Mouse (Mus musculus) MEL (cell line): ENCODE results near the gene Gm49027. TPM values are rescaled to one million over a fixed set of nuclear protein-coding genes. Genes with fewer than 3 reads are reported as not detected.

Experiments used
- DNase-seq: peaks from one replicate; pipeline ENCODE4 v3.0.0; 2011; ENCODE audit warnings: low read depth, low spot score
- H3K27ac ChIP-seq: 2 replicates; pipeline ENCODE4 v1.5.1; 2012; ENCODE audit warnings: low read depth, mild to moderate bottlenecking, control low read depth, low read length, moderate library complexity; ENCODE audit not compliant: control insufficient read depth
- H3K27me3 ChIP-seq, 2 experiments: fragments of 150-350 bp in 1 of 2; sonication (generic) in 1 of 2; 2 replicates each; pipeline ENCODE4 v1.6.1; 2012; ENCODE audit warnings: low read length in 2 of 2, mild to moderate bottlenecking in 2 of 2, improper control_type of control experiment in 1 of 2, moderate library complexity in 1 of 2; ENCODE audit not compliant: insufficient read depth in 2 of 2, control insufficient read depth in 1 of 2
- H3K36me3 ChIP-seq, 2 experiments: 2 replicates each; pipeline ENCODE4 v1.6.1; 2012 to 2014; ENCODE audit warnings: low read length in 2 of 2, improper control_type of control experiment in 1 of 2, inconsistent platforms in 1 of 2, mild to moderate bottlenecking in 1 of 2; ENCODE audit not compliant: insufficient read depth in 2 of 2, control insufficient read depth in 1 of 2
- H3K4me1 ChIP-seq, 2 experiments: fragments of 150-350 bp in 1 of 2; sonication (generic) in 1 of 2; 2 replicates each; pipeline ENCODE4 v1.6.1; 2012; ENCODE audit warnings: low read length in 2 of 2, improper control_type of control experiment in 1 of 2, mild to moderate bottlenecking in 1 of 2; ENCODE audit not compliant: insufficient read depth in 2 of 2, control insufficient read depth in 1 of 2
- H3K4me3 ChIP-seq, 2 experiments: fragments of 150-350 bp in 1 of 2; sonication (generic) in 1 of 2; 2 replicates each; pipeline ENCODE4 v1.5.1; 2012; ENCODE audit warnings: low read depth in 2 of 2, low read length in 2 of 2, mild to moderate bottlenecking in 2 of 2, moderate library complexity in 2 of 2, control low read depth in 1 of 2, improper control_type of control experiment in 1 of 2; ENCODE audit not compliant: control insufficient read depth in 1 of 2, insufficient read depth in 1 of 2
- H3K79me2 ChIP-seq: 2 replicates; pipeline ENCODE4 v1.6.1; 2012; ENCODE audit warnings: mild to moderate bottlenecking, low read length, moderate library complexity; ENCODE audit not compliant: control insufficient read depth, poor library complexity, insufficient read depth
- H3K9ac ChIP-seq: 2 replicates; pipeline ENCODE4 v1.6.1; 2012; ENCODE audit warnings: low read depth, mild to moderate bottlenecking, control low read depth, low read length, moderate library complexity; ENCODE audit not compliant: control insufficient read depth, poor library complexity, severe bottlenecking
- H3K9me3 ChIP-seq: fragments of 150-350 bp; sonication (generic); replicated peaks from 2 replicates; pipeline ENCODE4 v1.6.1; 2012; ENCODE audit warnings: mild to moderate bottlenecking, low read length, improper control_type of control experiment, moderate library complexity; ENCODE audit not compliant: insufficient read depth
- BHLHE40 ChIP-seq: IDR thresholded peaks from 2 replicates; pipeline ENCODE4 v1.6.1; 2012; ENCODE audit warnings: low read depth, mild to moderate bottlenecking, inconsistent platforms, low read length, improper control_type of control experiment, borderline replicate concordance
- CHD1 ChIP-seq: IDR thresholded peaks from 2 replicates; pipeline ENCODE4 v1.6.1; 2012; ENCODE audit warnings: low read depth, mild to moderate bottlenecking, inconsistent platforms, low read length, improper control_type of control experiment
- CTCF ChIP-seq, 3 experiments: IDR thresholded peaks in 2 of 3; conservative IDR thresholded peaks in 1 of 3; 2 replicates each; pipeline ENCODE4 v1.5.1; 2011 to 2012; ENCODE audit warnings: low read length in 3 of 3, low read depth in 2 of 3, mild to moderate bottlenecking in 2 of 3, improper control_type of control experiment in 1 of 3, inconsistent platforms in 1 of 3, mixed read lengths in 1 of 3, moderate library complexity in 1 of 3; ENCODE audit not compliant: control insufficient read depth in 1 of 3, insufficient read depth in 1 of 3, poor library complexity in 1 of 3, severe bottlenecking in 1 of 3
- ELF1 ChIP-seq: IDR thresholded peaks from 2 replicates; pipeline ENCODE4 v1.6.1; 2014; ENCODE audit warnings: low read depth, mild to moderate bottlenecking, inconsistent platforms, low read length, improper control_type of control experiment, moderate library complexity
- JUND ChIP-seq: IDR thresholded peaks from 2 replicates; pipeline ENCODE4 v1.6.1; 2011; ENCODE audit warnings: low read depth, mild to moderate bottlenecking, improper control_type of control experiment, low read length
- KAT2A ChIP-seq: conservative IDR thresholded peaks from 2 replicates; pipeline ENCODE4 v1.6.1; 2012; ENCODE audit warnings: low read depth, low read length, improper control_type of control experiment, inconsistent platforms
- MXI1 ChIP-seq: IDR thresholded peaks from 2 replicates; pipeline ENCODE4 v1.6.1; 2011; ENCODE audit warnings: mild to moderate bottlenecking, low read depth, low read length, improper control_type of control experiment
- MYC ChIP-seq: IDR thresholded peaks from 2 replicates; pipeline ENCODE4 v1.6.1; 2011; ENCODE audit warnings: low read depth, mild to moderate bottlenecking, low read length, improper control_type of control experiment, moderate library complexity
- NELFE ChIP-seq: IDR thresholded peaks from 2 replicates; pipeline ENCODE4 v1.6.1; 2011; ENCODE audit warnings: low read depth, low read length, improper control_type of control experiment
- NRF1 ChIP-seq: IDR thresholded peaks from 2 replicates; pipeline ENCODE4 v1.6.1; 2014; ENCODE audit warnings: low read depth, mild to moderate bottlenecking, inconsistent platforms, low read length, improper control_type of control experiment, moderate library complexity; ENCODE audit not compliant: poor library complexity, insufficient read depth, severe bottlenecking
- POLR2A ChIP-seq, 2 experiments: IDR thresholded peaks; 2 replicates each; pipeline ENCODE4 v1.6.1; 2011 to 2012; ENCODE audit warnings: low read length in 2 of 2, mild to moderate bottlenecking in 2 of 2, control low read depth in 1 of 2, improper control_type of control experiment in 1 of 2, low read depth in 1 of 2, moderate library complexity in 1 of 2; ENCODE audit not compliant: control insufficient read depth in 1 of 2, insufficient read depth in 1 of 2, poor library complexity in 1 of 2
- POLR2AphosphoS5 ChIP-seq: IDR thresholded peaks from 2 replicates; pipeline ENCODE4 v1.6.1; 2012; ENCODE audit warnings: low read depth, borderline replicate concordance, mild to moderate bottlenecking, inconsistent platforms, low read length, moderate library complexity, mixed read lengths
- RCOR1 ChIP-seq: IDR thresholded peaks from 2 replicates; pipeline ENCODE4 v1.6.1; 2012; ENCODE audit warnings: low read depth, mild to moderate bottlenecking, inconsistent platforms, low read length, improper control_type of control experiment
- SIN3A ChIP-seq: IDR thresholded peaks from 2 replicates; pipeline ENCODE4 v1.6.1; 2012; ENCODE audit warnings: low read length, improper control_type of control experiment, inconsistent platforms
- TAL1 ChIP-seq: IDR thresholded peaks from 2 replicates; pipeline ENCODE4 v1.6.1; 2012; ENCODE audit warnings: mild to moderate bottlenecking, inconsistent platforms, low read length, moderate library complexity, mixed read lengths
- TBP ChIP-seq: IDR thresholded peaks from 2 replicates; pipeline ENCODE4 v1.8.0; 2011; ENCODE audit warnings: low read depth, low read length, improper control_type of control experiment
- TCF12 ChIP-seq: IDR thresholded peaks from 2 replicates; pipeline ENCODE4 v1.6.1; 2014; ENCODE audit warnings: low read depth, mild to moderate bottlenecking, inconsistent platforms, low read length, improper control_type of control experiment, moderate library complexity
- UBTF ChIP-seq: IDR thresholded peaks from 2 replicates; pipeline ENCODE4 v1.6.1; 2012; ENCODE audit warnings: low read depth, mild to moderate bottlenecking, inconsistent platforms, low read length, improper control_type of control experiment, moderate library complexity, borderline replicate concordance; ENCODE audit not compliant: insufficient read depth
- ZMIZ1 ChIP-seq: IDR thresholded peaks from 2 replicates; pipeline ENCODE4 v1.6.1; 2012; ENCODE audit warnings: low read depth, mild to moderate bottlenecking, inconsistent platforms, low read length, improper control_type of control experiment, moderate library complexity
- ZNF384 ChIP-seq: IDR thresholded peaks from 2 replicates; pipeline ENCODE4 v1.6.1; 2012; ENCODE audit warnings: low read depth, mild to moderate bottlenecking, inconsistent platforms, low read length, improper control_type of control experiment
- polyA plus RNA-seq, 2 experiments: library from polyadenylated mRNA; stranded (reverse) in 1 of 2; unstranded in 1 of 2; fragments of >175 nt in 1 of 2; fragments of >200 nt in 1 of 2; gene quantifications; 2 replicates each; pipeline versions ENCODE4 v1.2.1 to v1.2.4; 2012; ENCODE audit warnings: low replicate concordance in 2 of 2, low read depth in 1 of 2; ENCODE audit not compliant: insufficient read length in 2 of 2, insufficient read depth in 1 of 2, missing spikeins in 1 of 2
- total RNA-seq: library from RNA; depleted of rRNA; stranded (reverse); fragments of 300-350 nt; gene quantifications from 2 replicates; pipeline ENCODE4 v1.2.3, GENCODE M21; 2012

The Gm49027 gene
- total and polyA plus RNA-seq, 3 experiments = 0.53 to 0.54 TPM; not detected in 1

DNA sequence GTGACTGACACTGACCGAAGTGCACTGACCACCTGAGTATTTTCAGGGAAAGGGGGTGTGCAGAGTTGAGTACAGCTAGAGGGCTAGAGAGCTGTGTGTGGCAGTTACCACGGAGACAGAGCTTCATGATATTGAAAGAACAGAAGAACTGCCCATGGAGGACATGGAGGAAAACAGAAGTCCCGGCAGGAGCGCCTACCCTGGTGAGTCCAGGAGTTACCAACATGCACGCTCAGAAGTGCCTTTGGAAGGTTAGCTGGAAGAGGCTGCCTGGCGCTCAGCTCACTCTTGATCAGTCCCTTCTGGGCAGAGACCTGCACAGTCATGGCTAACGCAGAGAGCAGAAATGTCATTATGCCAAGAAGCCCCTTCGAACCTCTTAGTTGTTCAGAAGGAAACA, 4.8 kb upstream of the Gm49027 start:
- Histone ChIP-seq H3K4me1 (no peaks in the 10 kb centered on the region), H3K36me3 (peaks cover 0 to under 1% of the 10 kb centered on the region in 2 experiments; a peak in 1 of 4 replicates), H3K9me3 (no peaks in the 10 kb centered on the region), H3K27ac (no peak overlapping the region), H3K27me3 (no peaks in the 10 kb centered on the region), H3K4me3 (no peak overlapping the region), H3K9ac (no peak overlapping the region), H3K79me2 (no peaks in the 10 kb centered on the region)
- no peak for DNase-seq
- TF ChIP-seq TCF12 (no peak), MXI1 (no peak), TAL1 (no peak), NRF1 (no peak), BHLHE40 (no peak), UBTF (no peak), TBP (no peak), POLR2AphosphoS5 (no peak), SIN3A (no peak)
- TF ChIP-seq, all 39 proteins: peak for 0

DNA sequence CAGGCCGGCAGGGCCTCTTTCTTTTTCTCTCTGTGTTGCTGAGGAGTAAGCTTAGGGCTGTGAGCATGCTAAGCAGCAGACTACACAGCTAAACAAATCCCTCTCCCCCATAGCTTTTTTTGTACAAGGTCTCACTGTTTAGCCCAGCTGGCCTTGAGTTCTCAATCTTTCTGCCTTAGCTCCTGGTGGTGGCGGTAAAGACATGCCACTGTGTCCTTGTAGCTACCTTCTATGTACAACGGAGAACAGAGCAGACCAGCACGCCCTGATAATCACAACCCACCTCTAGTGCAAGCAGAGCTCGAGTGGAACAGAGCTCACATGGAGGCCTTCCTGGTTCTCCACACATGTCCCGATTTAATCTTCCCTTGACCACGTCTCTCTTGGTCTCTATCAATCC, 3.4 kb upstream of the Gm49027 start:
- Histone ChIP-seq H3K4me3 (no peak overlapping the region), H3K27me3 (no peaks in the 10 kb centered on the region), H3K9me3 (no peaks in the 10 kb centered on the region), H3K4me1 (peaks cover 3 to 5% of the 10 kb centered on the region in 2 experiments; a peak in 3 of 4 replicates), H3K36me3 (peaks cover 0 to 4% of the 10 kb centered on the region in 2 experiments; a peak in 3 of 4 replicates), H3K9ac (no peak overlapping the region), H3K79me2 (peaks cover 2% of the 10 kb centered on the region; the same call in 1 of the 2 replicates), H3K27ac (no peak overlapping the region)
- TF ChIP-seq POLR2AphosphoS5 = no peak
- TF ChIP-seq CHD1 = no peak
- no peak for DNase-seq

DNA sequence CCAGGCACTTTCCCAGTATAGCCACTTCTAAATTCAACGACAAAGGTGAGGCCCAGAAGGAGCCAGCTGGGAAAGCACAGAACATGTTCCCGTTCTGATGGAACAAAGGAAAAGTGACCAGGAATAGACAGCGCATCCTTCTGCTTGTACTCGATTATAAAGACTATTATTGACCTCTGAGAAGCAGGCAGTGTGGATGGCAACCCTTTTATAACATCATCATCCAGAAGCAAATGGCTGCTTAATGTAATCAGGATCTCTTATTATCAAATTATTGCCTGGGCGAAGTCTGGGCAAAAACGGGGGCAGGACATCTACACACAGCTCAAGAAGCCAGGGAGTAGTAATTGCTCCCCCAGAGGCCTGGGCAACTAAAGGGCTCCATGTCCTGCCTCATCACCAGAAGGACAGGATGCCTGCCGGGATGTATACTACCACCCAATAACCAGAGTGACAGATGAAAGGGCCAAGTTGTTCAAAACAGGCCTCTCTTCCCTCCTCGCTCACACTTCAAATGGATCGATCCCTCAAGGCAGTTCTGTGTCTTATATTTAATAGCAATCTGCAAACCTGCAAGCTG, 718 bp upstream of the Gm49027 start:
- H3K9ac ChIP-seq = no peak overlapping the region
- no peaks in the 10 kb centered on the region for H3K9me3 ChIP-seq
- no peak overlapping the region for H3K4me3 ChIP-seq
- DNase-seq = no peak
- peaks cover 3 to 10% of the 10 kb centered on the region in 2 experiments; a peak in 3 of 4 replicates for H3K4me1 ChIP-seq
- TF ChIP-seq KAT2A (no peak), CHD1 (no peak), NRF1 (no peak), CTCF (IDR thresholded peaks at IDR 0.05 in 2 of 3, conservative IDR thresholded peaks at IDR 0.05 in 1 of 3; ENCODE audit: control insufficient read depth in 1 of 3, insufficient read depth in 1 of 3, low read depth in 2 of 3, low read length in 3 of 3, poor library complexity in 1 of 3, severe bottlenecking in 1 of 3) (no peak), RCOR1 (no peak), MYC (no peak), JUND (no peak), POLR2A (IDR thresholded peaks at IDR 0.05; ENCODE audit: control insufficient read depth in 1 of 2, insufficient read depth in 1 of 2, low read depth in 1 of 2, low read length in 2 of 2, poor library complexity in 1 of 2) (no peak), SIN3A (no peak), ZMIZ1 (no peak), NELFE (no peak), ELF1 (no peak), ZNF384 (no peak), TBP (no peak)
- TF ChIP-seq, all 39 proteins: peak for 0
- Histone ChIP-seq H3K36me3 (peaks cover 0 to 4% of the 10 kb centered on the region in 2 experiments; a peak in 2 of 4 replicates), H3K27me3 (no peaks in the 10 kb centered on the region), H3K79me2 (peaks cover 6% of the 10 kb centered on the region), H3K27ac (no peak overlapping the region)
